Mouse (Mus musculus) brain, embryonic 18.5 days (tissue): ENCODE measurements around the gene Ppl.

Experiments used
- DNase-seq: peaks from one replicate; pipeline ENCODE4 v3.0.0-alpha.2; 2012; ENCODE audit warnings: low read depth, low spot score

The Ppl gene

DNA sequence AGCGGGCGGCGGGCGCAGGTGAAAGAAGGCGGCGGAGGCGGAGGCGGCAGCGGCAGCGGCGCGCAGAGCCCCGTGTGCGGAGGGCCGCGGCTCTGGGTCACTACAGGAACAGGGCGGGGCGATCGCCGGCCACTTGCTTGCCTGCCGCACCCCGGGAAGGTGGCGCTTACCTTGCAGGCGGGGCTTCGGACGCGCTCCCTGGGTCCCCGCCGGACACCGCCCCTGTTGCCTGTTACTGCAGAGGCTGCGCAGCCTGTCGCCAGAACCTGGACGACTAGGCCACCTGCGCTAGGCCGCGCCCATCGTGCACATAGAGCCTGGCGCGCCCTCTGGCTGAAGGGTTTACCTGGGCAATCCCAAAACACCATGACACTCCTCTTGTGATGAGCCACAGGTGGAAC is at the start of gene Ppl:
TSS of gene Ppl (minus strand) at position 21 of the 401 bp plus-strand sequence.
- no peak for DNase-seq

DNA sequence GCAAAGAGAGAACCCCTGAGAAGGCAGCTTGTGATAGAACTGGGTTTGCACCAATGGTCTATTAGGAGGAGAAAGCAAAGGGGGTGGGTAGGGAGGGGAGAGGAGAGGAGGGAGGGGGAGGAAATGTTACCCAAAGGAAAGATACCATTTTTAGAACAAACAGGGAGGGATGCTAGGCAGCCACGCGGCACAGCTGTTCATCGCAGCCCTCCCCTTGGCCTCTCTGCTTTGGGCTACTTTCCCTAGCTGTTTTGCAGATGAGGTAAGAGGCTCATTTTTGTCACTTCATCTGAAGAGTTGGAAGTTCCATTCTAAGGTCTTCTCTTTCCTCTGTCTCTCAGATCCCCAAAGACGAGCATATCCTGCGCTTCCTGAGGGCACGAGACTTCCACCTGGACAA is 40.4 kb upstream of the Ppl start:
- no peak for DNase-seq

DNA sequence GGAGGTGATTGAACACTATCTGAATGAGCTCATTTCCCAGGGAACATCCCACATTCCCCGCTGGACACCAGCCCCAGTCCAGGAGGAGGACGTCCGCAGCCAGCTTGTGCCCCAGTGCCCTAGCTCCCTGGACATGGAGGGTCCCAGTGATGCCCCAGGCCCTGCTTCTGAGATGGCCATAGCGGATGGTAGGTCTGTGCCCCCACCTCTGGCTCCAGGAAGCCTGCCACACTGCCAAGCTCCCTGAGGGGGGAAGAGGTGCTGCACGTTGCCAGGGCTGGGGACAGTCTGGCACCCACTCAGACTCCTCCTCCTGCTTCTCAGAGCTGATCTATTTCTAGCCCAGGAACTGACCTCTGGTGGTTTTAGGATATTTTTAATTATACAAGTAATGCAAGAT is 36.6 kb upstream of the Ppl start:
- DNase-seq = no peak

DNA sequence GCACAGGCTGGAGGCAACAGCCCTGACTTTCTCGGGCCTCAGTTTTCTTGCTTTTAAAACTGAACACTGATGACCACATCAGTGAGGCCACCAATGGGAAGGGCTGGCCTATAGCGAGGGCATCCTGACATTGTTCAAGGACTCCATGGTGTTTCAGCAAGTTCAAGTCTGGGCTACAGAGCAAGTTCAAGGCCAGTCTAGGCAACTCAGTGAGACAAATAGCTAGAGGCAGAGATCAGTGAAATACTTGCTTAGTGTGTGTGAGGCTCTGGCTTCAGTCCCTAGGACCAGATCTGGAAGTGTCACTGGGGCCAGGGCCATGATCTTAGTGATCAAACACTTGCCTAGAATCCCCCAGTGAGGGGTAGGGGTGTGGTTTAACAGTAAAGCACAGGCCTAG is 35.8 kb upstream of the Ppl start:
- DNase-seq = no peak

DNA sequence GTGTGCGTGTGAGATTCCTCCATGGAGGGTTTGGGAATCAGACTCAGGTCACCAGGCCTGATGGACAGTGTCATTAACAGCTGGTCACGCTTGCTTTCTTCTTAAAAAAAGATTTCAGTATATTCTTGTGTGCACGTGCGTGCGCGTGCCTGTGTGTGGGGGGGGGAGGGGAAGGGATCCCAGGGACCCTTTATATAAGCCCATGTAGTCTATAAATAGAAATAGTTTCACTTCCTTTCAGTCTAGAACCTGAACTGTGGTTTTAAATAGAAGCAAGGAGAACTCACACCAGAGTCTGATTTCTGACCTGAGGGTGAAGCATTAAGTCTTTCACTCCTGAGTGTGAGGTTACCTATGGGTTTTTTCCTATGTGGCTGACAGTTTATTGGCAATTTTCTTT is 32.1 kb upstream of the Ppl start:
- no peak for DNase-seq

DNA sequence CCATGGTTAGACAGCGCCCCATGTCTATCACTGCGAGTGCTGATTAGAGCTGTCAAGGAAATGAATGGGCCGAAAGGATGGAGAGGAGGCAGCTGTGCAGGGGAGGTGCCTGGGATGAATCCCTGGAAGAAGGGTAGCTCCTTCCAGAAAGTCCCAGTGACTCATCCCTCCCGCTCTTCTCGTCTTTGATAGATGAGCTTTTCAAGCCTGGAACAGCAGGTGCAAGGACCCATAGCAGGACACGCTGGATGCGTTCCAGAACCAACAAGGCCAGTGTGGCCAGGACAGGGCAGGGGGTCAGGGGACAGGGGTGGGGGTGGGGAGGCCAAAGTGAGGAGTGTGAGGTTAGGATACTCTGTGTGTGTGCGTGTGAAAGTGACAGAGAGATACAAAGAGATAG is 27.0 kb upstream of the Ppl start:
- DNase-seq = no peak

DNA sequence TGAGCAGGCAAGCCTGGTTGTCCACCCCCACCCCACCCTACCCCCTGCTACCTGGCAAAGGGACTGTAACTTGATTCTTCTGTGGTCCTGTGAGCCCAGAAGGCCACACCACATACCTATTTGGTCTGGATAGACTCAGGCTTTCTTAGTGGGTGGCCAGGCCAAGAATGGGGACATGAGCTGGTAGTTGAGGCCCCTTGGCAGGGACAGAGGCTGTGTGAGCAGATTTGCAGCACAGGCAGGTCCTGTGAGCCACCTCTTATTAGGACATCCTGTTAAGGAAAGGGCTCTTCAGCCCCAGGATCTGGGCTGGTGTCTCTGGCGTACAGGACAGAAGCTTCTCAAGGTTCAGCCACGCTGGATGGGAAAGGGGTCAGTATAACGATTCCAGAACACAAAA is 24.9 kb upstream of the Ppl start:
- no peak for DNase-seq

DNA sequence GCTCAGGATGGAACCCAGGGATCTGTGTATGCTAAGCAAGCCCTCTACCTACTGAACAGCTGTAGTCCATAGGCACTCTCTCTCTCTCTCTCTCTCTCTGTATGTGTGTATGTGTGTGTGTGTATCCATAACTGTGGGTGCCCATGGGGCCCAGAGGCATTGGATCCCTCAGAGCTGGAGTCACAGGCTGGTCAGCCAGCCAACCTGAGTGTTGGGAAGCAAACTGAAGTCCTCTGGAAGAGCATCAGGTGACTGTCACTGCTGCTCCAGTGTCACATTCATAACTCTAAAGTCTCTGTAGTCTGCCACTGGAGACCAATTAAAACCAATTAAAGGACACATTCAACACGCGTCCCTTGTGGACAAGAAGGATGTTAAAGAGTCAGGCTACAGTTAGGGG is 24.3 kb upstream of the Ppl start:
- DNase-seq = no peak

DNA sequence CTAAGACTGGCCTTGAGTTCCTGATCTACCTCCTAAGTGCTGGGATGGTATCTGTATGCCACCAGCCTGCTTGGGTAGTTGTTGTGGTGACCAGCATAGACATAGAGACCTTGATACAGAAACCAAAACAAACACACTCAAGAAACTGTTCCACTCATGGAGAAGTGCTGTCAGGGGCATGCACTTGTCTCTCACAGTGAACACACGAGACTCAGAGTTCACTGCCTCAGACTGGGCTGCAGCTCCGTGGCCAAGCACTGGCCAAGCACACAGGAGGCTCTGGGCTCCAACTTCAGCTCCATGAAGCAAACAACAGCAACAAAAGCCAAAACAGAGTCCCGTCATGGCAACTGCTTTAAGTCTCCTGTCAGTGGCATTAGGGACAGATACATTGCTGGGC is 22.8 kb upstream of the Ppl start:
- DNase-seq = no peak

DNA sequence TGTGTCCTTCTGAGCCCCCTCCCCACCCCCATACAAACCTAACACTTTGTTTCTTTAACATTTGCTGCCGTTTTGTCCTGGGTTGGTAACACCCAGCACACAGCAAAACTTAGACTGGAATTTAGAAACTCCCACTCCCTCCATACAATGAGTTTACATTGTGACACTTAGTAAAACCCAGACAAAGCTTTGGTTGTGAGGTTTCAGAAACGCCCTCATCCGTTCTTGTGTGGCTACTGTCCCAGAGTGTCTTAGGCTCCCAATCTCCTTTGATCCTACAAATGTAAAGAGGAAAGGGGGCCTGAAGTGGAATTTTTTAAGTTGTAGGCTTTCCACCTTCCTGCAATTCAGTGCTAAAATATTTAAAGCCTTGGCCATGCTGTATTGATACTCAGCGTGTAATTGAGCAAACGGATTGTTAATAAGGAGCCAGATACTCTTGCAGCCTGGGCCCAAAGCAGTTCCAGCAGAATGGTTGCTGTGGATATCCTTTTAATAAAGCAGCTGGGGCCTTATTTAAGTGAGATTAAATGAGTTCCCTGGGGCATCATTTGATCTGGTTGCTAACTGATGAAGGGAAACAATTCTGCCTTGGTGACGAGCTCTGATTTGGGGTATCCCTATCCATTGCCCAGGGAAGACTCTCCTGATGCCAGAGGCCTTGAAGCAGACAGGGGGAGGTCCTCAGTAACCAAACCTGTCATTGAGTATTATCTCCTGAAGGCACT is 21.2 kb upstream of the Ppl start:
- no peak for DNase-seq

DNA sequence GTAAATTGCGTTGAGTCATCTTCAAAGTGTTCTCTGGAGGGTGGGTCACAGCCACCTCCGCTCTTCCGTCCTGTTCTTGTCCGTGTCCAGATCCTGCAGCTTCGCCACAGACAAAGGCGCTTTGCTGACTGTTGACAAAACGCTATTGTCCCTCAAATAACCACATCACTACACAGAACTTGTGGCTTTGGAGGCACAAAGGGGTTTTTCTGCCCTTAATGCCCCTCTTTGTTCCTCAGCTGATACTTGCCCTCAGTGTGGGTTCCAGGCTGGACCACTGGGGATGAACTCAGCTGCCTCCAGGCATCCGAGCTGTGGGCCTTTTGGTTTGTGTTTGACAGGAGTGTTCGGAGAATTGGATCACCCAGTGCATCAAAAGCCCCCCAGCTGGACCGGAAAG is 18.3 kb upstream of the Ppl start:
- DNase-seq = no peak

DNA sequence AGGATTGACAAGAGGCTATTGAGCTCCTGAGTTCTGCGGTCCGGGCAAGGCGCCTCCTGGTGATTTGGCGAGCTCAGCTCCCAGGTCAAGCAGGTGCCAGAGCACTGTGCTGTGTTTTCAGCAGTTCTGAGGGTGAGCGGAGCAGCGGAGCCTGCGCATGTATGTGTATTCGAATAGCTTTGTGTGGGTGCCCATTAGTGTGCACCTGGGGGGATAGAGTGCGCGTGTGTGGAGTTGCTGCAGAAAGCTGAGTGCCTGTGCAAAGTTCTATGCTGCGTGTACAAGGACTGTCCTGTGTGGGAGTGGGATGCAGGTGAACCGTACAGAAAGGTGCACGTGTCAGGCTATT is 14.8 kb upstream of the Ppl start, which contains the start of gene Sec14l5:
TSS of gene Sec14l5 (plus strand) at position 73 of the 349 bp plus-strand sequence.
- no peak for DNase-seq

DNA sequence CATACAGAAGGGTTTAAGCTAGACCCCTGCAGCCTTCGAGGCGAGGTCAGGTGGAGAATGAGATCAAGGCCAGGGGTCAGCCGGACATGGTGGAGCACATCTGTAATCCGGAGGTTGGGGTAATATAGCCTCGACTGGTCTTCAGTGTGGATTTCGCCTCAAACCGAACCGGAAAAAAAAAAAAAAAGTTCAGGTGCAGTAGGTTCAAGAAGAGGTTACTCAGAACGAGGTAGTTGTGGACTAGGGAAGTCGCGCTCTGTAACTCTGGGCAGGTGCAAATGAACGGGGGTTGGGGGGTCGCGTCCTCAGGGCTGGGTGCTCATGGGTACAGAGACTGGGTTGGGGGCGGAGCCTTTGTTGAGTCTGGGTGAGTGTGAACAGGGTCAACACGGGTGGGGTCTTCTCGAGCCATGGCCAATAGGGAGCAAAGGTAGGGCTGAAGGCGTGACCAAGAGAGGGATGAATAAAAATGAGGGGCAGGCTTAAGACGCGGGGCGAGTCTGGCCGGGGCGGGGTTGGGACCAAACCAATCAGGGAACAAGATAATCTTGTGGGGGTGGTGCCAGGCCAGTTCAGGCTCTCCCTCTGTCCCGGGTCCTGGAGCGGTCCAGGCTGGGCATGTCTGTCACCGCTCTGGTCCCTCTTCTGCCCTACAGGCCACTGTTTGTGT is 14.3 kb upstream of the Ppl start:
- DNase-seq = no peak

DNA sequence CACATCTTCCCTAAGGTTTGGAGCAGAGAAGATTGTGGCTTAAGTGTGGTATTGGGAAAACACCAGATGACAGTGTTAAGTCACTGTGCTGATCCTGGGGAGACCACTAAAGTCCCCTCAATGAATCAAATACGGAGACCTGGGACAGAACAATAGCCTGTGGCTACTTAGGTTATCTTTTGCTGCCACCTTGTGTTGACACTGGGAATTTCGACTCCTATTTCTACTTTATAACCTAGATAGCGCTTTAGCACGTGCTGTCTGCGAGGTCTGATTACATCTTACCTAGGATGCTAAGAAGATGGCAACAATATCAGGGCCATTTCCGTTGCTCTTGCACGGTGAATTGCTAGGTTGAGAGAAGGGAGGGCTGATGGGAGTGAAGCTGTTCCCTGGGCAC is 13.3 kb upstream of the Ppl start:
- peak; percentile 67 for DNase-seq

DNA sequence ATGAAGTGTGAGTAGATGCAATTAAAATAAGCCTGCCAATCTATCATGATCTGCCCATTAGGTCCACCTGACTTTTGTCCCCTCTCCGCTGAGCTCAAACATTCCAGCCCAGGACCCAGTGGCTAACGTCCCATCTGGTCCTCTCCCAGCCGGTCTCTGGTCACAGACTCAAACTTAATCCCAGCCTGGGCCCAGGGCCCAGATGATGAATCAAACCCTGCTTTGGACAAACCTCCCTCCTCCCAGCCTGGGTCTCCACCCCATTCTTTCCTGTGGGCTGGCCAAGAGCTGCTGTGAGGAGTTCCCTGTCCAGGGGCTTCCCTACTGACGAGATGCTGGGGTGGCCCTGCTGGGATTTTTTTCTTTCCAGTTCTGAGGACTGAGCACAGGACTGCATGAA is 7.5 kb upstream of the Ppl start:
- DNase-seq = no peak

DNA sequence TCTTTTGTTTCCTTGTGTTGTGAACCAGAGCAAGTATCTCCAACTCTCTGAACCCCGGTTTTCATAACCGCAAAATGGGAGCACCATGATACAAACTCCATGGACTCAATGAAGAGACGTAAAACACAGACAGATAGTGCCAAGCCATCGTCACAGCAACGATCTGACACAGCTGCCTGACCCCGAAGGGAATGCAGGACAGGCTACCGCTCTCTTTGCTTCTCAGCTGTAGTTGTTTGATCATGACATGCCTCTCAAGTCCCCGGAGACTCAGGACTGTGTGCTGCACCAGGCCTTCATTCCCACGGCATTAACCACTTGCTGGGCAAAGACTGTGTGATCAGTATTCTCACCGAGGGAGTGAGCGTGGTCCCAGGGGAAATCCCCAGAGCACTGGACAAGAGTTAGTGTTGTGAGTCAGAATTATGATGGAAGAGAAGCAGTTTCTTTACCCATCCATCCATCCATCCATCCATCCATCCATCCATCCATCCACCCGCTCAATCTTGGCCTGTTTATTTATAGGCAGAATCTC is 4.9 kb upstream of the Ppl start:
- DNase-seq = no peak

DNA sequence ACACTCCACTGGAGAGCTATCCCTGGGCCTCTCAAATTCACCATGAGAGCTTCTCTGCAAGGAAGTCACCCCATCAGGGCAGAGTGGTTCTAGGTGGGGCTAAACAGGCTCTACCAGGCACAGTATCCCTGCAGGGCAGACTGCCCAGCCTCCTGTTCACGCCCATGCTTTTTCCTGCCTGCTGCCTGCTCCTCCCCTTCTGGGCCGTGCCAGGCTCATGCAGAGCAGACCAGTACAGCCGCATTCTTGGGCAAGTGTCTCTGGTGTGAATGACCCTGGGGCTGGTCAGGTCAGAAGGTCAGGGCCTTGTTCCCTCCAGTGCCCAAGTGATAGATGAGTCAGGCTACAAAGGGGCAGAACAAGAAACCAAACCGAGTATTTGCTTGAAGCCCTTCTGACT is 4.3 kb upstream of the Ppl start:
- DNase-seq = no peak

DNA sequence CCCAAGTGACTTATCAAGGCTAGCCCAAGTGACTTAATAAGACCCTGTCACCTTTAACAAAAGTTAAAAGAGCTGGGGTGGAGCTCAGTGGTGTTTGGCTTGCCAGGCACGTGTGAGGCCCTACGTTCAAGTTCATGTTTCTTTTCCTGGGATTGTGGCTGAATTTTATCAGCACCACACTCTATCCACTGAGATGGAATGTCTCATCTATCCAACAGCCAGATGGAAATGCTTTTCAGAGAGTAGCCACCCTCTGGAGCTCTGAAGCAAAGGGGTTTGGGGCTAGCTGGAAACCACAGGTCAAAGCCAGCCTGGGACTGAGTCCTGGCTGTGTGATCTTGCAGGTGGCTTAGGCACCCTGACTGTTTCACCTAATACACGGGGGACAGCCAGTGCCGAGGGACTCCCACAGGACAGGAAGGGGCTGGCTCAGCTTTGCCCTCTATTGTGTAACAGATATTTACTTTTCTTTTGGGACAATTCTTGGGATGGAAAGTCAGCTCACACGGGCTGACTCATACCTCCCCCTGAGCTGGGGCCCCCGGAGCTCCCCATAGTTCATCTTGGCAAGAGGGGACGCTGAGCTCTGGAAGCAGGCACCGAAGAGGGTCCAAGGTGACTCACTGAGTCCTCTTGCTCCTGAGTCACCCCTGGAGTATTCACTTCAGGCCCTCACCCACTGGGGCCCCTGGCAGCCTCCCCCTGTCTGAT is 3.5 kb upstream of the Ppl start:
- no peak for DNase-seq

DNA sequence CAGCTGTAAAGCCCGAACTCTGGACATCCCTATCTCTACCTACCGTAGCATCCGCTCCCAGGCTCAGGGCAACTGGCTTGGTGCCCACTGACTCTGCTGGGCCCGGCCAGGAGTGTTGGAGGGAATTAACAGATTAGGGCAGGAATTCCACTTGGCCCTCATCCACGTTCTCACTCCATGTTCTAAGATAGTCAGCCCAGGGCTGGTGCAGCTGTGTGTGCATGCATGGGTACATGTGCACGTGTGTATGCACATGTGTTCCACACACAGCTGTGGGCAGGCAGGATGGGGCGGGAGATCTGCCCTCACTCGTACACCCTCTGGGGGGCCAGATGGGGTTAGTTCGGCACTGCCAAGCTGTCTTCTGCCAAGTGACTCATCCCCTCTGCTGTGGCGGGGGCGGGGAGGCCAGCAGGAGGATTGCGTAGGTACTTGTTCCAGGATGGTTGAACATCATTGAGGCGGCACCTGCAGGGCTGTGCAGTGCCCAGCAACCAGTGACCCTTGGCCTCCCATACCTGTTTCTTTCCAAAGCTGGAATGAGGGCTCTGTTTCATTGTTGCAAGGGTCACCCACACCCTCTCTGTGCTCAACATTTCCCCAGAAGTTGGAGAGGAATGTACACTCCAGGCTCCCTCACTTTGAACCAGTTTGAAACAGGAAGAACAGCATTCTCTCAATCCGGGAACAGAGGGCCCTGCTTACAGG is 2.6 kb upstream of the Ppl start:
- DNase-seq = no peak

DNA sequence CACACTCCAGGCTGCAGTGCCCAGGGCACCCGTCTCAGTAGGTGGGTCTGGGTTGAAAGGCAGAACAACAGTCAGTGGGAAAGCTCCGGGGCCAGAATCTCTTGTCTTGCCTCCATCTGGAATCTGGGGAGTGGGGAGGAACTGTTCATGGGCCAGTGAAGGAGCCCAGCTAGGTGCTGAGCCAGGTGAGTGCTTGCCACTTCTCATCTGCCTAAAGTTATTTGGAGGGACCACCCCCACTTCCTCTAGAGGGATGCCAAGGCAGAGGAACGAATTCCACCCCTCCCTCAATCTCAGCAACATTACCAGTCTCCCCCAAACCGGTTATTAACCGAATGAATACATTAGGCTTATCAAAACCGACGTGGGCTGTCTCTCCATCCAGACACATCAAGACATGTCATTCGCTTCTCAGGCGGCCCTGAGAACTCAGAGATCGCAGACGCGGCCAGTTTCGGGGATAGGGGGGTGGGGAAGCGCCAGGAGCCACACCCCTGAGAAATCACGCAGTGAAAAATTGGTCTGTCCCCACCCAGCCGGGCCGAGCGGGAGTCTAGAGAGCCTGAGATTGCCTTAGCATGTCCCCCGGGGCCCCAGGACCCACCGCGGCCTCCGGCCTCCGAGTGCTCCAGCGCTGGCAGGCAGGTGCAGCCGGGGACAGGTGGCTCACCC is 834 bp downstream of the Ppl start:
- DNase-seq = no peak

DNA sequence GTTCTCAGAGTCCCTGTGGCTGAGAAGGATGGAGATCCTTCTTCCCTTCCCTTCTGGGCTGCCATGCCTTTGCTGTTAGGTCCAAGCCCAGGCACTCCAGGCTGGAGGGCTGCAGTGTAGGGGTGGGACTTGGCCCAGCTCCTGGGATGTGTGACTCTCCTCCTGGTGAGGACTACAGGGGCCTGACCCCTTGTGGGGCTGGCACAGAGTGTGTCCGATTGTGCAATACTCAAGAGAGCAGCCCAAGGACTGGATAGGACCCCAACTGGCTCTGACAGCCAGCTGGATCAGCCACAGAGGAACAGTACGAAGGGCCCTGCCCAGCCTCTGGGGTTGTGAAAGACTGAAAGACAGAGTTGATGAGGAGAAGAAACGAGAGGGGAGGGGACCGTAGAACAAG is 1.5 kb downstream of the Ppl start:
- DNase-seq = no peak

DNA sequence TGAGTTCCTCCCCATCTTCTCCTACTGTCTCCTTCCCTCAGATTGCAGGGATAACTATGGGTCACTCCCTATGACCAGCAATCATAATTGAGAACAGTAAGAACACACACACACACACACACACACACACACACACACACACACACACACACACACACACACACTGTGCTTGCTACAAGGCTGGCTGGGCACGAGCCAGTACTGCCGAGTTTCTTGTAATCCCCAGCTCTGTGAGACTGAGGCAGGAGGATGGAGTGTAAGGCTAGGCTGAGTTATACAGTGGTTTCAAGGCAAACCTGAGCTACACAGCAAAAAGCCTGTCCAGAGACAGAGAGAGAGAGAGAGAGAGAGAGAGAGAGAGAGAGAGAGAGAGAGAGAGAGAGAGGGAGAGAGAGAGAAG is 2.0 kb downstream of the Ppl start:
- DNase-seq = no peak
